Mouse (Mus musculus) monocyte, adult 59 days (primary cell): ENCODE data around the gene Mok. TPM values are rescaled to one million over a fixed set of nuclear protein-coding genes. Genes with fewer than 3 reads are reported as not detected.

ENCODE experiments used
- total RNA-seq, 2 experiments: library from RNA; stranded (reverse); gene quantifications; one replicate each; pipeline ENCODE4 v1.2.4; 2023

The Mok gene
- total RNA-seq: under 1 TPM; 0.67 to 0.97 TPM

GRCm38 (mm10) chr12:110840348-110841198, at the start of gene Mok:
Gene Mok (minus strand): TSS chr12:110840939.

GRCm38 (mm10) chr12:110889036-110890020, 48.6 kb upstream of the Mok start, which contains the start of the genes Cinp and Tecpr2:
Gene Cinp (minus strand): TSS chr12:110889145.
Gene Tecpr2 (plus strand): TSS chr12:110889264.

GRCm38 (mm10) chr12:110850010-110850928, 9.5 kb upstream of the Mok start, which contains the start of gene Zfp839:
Gene Zfp839 (plus strand): TSS chr12:110850253.

Other genes with a start within 250 kb of the Mok start
- gene Dync1h1, start 239.5 kb downstream of the Mok start, total RNA-seq: 100 to 1,000 TPM; 165 to 192 TPM
- not detected for gene 1700001K19Rik, start 158.3 kb downstream of the Mok start, total RNA-seq
- 100 to 1,000 TPM; 275 to 298 TPM for gene Hsp90aa1, start 138.2 kb downstream of the Mok start, total RNA-seq
- 10 to 100 TPM; 37.8 to 55.3 TPM for gene Wdr20, start 103.0 kb downstream of the Mok start, total RNA-seq
- 10 to 100 TPM; 12.9 to 16.3 TPM for gene Zfp839, start 9.3 kb upstream of the Mok start, total RNA-seq
- 10 to 100 TPM; 21.3 to 28.6 TPM for gene Cinp, start 48.2 kb upstream of the Mok start, total RNA-seq
- gene Tecpr2, start 48.3 kb upstream of the Mok start, total RNA-seq: 10 to 100 TPM; 11.9 to 13.1 TPM
- 1 to 10 TPM; 5.0 to 9.4 TPM for gene Ankrd9, start 138.1 kb upstream of the Mok start, total RNA-seq
- gene Rcor1, start 198.4 kb upstream of the Mok start, total RNA-seq: 10 to 100 TPM; 19.4 to 20.4 TPM